Mouse (Mus musculus) neural tube, embryonic 12.5 days (tissue): Measurements from ENCODE around the gene Hoxc5. TPM values are rescaled to one million over a fixed set of nuclear protein-coding genes. Genes with fewer than 3 reads are reported as not detected.

Experiments
- ATAC-seq: fragments of 200-750 bp; cut with Nextera tagmentation; 2 replicates; pipeline ENCODE4 v1.8.0; 2017; ENCODE audit warnings: low read depth, mild to moderate bottlenecking, moderate TSS enrichment, moderate library complexity; ENCODE audit not compliant: low FRiP score
- H3K27ac ChIP-seq: fragments of 300-500 bp; sonication (generic); 2 replicates; pipeline ENCODE4 v1.5.1; 2016
- H3K27me3 ChIP-seq: fragments of 300-500 bp; sonication (generic); replicated peaks from 2 replicates; pipeline ENCODE4 v1.6.1; 2016; ENCODE audit warnings: mild to moderate bottlenecking
- H3K36me3 ChIP-seq: fragments of 300-500 bp; sonication (generic); 2 replicates; pipeline ENCODE4 v1.6.1; 2016; ENCODE audit warnings: mild to moderate bottlenecking
- H3K4me1 ChIP-seq: fragments of 300-500 bp; sonication (generic); 2 replicates; pipeline ENCODE4 v1.6.1; 2016
- H3K4me2 ChIP-seq: fragments of 300-500 bp; sonication (generic); replicated peaks from 2 replicates; pipeline ENCODE4 v1.6.1; 2016; ENCODE audit warnings: mild to moderate bottlenecking
- H3K4me3 ChIP-seq: fragments of 300-500 bp; sonication (generic); 2 replicates; pipeline ENCODE4 v1.5.1; 2016
- H3K9ac ChIP-seq: fragments of 300-500 bp; sonication (generic); 2 replicates; pipeline ENCODE4 v1.6.1; 2016; ENCODE audit warnings: mild to moderate bottlenecking
- H3K9me3 ChIP-seq: fragments of 300-500 bp; sonication (generic); 2 replicates; pipeline ENCODE4 v1.6.1; 2016; ENCODE audit warnings: mild to moderate bottlenecking
- WGBS: fragments of 180-500 bp; shearing (Covaris S2); methylation state at CpG from one replicate; pipeline ENCODE4 v1.1.7; 2016; 5-methylcytosine and 5-hydroxymethylcytosine counted together
- polyA plus RNA-seq: library from polyadenylated mRNA; unstranded; fragments of >200 nt; fragmentation: Nextera tagmentation; extraction: Ambion mirVana; gene quantifications from 2 replicates; pipeline ENCODE4 v1.2.1, GENCODE M21; 2016

Gene Hoxc5
- polyA plus RNA-seq, 1 experiment from 2014 or later, result 32.1 TPM

DNA sequence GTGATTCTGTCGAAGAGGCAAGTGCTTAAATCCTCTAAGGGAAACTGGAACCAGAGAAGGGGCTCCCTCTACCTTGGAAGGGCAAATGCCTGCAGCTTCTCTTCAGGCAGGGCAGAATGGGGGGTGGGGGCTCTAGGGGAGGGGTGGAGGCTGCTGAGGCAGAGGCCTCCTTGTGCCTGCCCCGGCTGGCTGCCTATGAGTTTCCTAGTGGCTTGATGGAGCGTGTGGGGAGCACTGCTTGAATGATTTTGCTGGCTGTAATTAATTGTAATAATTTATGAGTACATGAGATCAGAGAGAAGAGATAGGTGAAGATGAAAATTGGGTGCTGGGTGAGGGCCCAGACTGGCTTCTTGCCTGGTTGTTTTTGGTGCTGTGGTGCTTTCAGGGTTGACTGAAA lies 17.7 kb downstream of the Hoxc5 start:
- Histone ChIP-seq H3K4me2 (peak overlapping the region; percentile 86), H3K9ac (peak overlapping the region; percentile 100), H3K4me1 (peaks cover 47% of the 10 kb centered on the region), H3K36me3 (peaks cover 4% of the 10 kb centered on the region; the same call in 1 of the 2 replicates), H3K9me3 (no peaks in the 10 kb centered on the region), H3K27ac (peak overlapping the region; percentile 68), H3K4me3 (peak overlapping the region; percentile 92), H3K27me3 (peaks cover 34% of the 10 kb centered on the region)
- no peak for ATAC-seq
- 4% methylated on average over 3 of the region's 3 CpGs for WGBS

DNA sequence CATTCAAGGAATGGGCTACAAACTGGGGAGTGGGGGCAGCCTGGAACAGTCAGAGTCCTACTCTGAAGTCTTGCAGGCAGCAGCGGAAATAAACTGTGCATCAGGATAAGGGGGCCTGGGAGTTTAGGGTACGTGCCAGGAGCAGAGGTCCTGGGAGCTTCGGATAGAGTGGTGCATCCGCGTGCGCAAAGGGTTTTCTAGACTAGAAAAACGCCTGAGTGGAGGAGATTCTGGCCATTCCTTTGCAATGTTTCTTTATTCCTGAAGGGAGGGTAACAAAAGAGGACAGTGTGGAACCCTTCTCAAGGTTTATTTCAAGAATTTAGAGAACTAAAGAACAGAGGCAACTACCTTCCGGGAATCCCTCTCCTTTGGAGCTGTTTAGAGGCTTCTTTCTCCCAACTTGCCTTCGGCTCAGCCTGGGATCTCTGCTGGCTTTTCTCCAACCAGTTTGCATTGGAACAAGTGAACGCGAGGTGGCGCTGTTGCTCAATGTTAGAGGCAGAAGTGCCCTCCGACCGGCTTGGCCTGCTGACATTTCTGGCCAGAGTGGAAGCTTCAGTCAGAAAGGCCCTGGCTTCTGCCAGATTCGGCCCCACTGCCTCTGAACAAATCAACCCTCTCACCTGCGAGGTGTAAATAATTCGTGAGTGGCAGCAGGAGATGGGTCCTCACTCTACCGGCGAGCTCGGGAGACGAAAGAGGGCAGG lies 20.0 kb downstream of the Hoxc5 start:
- Histone ChIP-seq H3K4me3 (peak overlapping the region; percentile 22; the same call in 1 of the 2 replicates), H3K27ac (peak overlapping the region; percentile 66; the same call in 1 of the 2 replicates), H3K36me3 (peaks cover 4% of the 10 kb centered on the region; the same call in 1 of the 2 replicates), H3K9me3 (no peaks in the 10 kb centered on the region), H3K4me1 (peaks cover 69% of the 10 kb centered on the region), H3K27me3 (peaks cover 32% of the 10 kb centered on the region), H3K9ac (peak overlapping the region; percentile 100), H3K4me2 (peak overlapping the region; percentile 86)
- ATAC-seq, result 0 out of 2 replicates have a peak, but pooled peaks have one; percentile 3
- 4% methylated on average over 21 of the region's 21 CpGs for WGBS

DNA sequence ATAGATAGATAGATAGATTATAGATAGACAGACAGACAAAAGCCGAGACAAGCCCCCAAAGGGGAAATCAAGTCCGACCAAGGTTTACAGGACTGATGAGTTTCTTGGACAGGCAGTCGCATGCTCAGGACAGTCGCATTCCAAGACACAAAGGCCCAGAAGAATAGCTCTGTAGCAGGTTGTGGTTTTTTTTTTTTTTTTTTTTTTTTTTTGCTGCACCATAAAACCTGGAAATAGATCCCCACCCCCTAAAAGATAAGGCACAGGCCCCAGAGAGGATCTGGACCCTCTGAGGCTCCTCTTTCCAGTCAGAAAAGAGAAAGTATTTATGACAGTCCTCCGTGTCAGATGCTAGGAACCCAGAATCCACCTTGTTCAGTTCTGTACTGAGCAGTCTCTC lies 20.8 kb downstream of the Hoxc5 start:
- Histone ChIP-seq H3K9me3 (no peaks in the 10 kb centered on the region), H3K9ac (peak overlapping the region; percentile 100), H3K27ac (0 out of 2 replicates have a peak overlapping the region, but pooled peaks have one; percentile 16), H3K4me3 (no peak overlapping the region), H3K27me3 (peaks cover 35% of the 10 kb centered on the region), H3K36me3 (peaks cover 4% of the 10 kb centered on the region; the same call in 1 of the 2 replicates), H3K4me1 (peaks cover 77% of the 10 kb centered on the region), H3K4me2 (peak overlapping the region; percentile 86)
- ATAC-seq, result no peak
- WGBS, result 19% methylated on average over 5 of the region's 5 CpGs

DNA sequence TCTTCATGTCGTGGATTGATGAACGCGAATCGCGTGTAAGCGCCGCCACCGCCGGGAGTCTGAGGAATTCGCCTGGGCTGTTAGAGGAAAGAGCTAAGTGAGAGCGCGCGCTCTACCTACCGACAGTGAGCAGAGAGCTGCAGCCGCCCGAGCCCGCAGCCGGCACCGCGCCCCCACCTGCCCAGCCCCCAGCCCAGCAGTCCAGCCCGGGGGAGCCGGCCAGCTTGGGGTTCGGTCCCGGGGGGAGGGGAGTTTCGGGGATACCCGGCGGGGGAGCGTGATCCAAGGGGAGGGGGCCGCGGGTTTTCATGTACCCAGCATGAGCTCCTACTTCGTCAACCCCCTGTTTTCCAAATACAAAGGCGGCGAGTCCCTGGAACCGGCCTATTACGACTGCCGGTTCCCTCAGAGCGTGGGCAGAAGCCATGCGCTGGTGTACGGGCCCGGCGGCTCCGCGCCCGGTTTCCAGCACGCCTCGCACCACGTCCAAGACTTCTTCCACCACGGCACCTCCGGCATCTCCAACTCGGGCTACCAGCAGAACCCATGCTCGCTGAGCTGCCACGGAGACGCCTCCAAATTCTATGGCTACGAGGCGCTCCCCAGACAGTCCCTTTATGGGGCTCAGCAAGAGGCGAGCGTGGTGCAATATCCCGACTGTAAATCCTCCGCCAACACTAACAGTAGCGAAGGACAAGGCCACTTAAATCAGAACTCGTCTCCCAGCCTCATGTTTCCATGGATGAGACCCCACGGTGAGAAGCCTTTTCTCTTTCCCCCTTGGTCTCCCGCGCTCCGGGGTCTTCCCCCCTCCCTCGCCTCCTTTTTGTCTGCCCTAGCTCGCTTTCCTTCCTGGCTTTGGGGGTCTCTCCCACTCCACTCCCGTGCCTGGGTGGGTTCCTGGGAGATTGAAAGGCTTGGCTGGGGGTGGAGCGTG lies 23.5 kb downstream of the Hoxc5 start, which contains the start of gene Hoxc8:
TSS of gene Hoxc8 (plus strand) at position 147 of the 937 bp plus-strand sequence.
- H3K27ac ChIP-seq, result peak within 1 kb of the TSS; percentile 96
- peak within 1 kb of the TSS; percentile 62 for H3K4me3 ChIP-seq
- 1% methylated on average over 69 of the region's 69 CpGs for WGBS

DNA sequence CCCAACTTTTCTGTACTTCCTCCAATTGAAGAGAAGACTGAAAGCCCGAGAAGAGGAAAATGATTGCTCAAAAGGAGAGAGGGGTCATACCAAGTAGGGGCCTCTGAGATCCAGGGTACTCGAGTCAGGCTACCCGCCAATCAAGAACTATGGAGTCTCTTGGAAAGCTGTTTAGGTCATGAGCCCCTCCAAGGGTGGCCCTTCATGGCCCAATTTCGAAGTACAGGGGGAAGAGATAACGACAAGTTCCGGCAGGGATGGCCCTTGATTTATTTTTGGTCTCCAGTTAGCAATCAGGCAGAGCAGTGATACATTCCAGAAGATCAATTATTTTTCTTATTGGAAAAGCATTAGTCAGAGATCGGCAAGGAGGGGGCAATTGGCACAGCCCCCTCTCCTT lies 24.5 kb downstream of the Hoxc5 start:
- Histone ChIP-seq H3K4me2 (peak overlapping the region; percentile 86), H3K36me3 (no peaks in the 10 kb centered on the region), H3K9ac (peak overlapping the region; percentile 91), H3K27me3 (peaks cover 27% of the 10 kb centered on the region), H3K27ac (peak overlapping the region; percentile 96), H3K4me3 (peak overlapping the region; percentile 62), H3K4me1 (peaks cover 74% of the 10 kb centered on the region), H3K9me3 (no peaks in the 10 kb centered on the region)
- no peak for ATAC-seq
- WGBS, result 2% methylated on average over 7 of the region's 7 CpGs

More for the DNA sequence above, 23.5 kb downstream of the Hoxc5 start, which contains the start of gene Hoxc8:
- Histone ChIP-seq H3K27me3 (peaks cover 32% of the 10 kb centered on the region), H3K9me3 (no peaks in the 10 kb centered on the region), H3K4me2 (peak within 1 kb of the TSS; percentile 86), H3K9ac (peak within 1 kb of the TSS; percentile 91), H3K4me1 (peaks cover 83% of the 10 kb centered on the region), H3K36me3 (no peaks in the 10 kb centered on the region)
- peak; percentile 56 for ATAC-seq

DNA sequence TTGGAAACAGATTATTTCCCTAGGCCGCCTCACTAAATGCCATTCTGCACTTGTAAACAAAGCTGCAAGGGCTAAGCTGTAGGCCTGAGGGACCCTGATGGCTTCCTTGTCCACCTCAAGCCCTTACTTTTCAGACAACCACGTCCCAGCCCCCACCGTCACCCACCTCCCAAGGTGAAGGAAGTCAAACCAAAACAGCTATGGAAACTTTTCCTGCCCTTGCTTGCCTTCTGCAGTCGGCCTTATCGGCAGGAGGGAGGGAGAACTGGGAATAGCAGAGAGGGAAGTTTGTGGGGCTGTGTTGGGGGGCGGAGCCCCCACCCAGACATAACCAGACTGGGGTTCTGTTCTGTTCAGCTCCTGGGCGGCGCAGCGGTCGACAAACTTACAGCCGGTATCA lies 25.0 kb downstream of the Hoxc5 start:
- peak overlapping the region; percentile 62 for H3K4me3 ChIP-seq
- 4% methylated on average over 11 of the region's 11 CpGs for WGBS
- H3K9me3 ChIP-seq, result no peaks in the 10 kb centered on the region
- peak overlapping the region; percentile 86 for H3K4me2 ChIP-seq
- peaks cover 70% of the 10 kb centered on the region for H3K4me1 ChIP-seq
- peak overlapping the region; percentile 96 for H3K27ac ChIP-seq
- H3K9ac ChIP-seq, result peak overlapping the region; percentile 91
- peaks cover 22% of the 10 kb centered on the region for H3K27me3 ChIP-seq
- no peaks in the 10 kb centered on the region for H3K36me3 ChIP-seq
- no peak for ATAC-seq

DNA sequence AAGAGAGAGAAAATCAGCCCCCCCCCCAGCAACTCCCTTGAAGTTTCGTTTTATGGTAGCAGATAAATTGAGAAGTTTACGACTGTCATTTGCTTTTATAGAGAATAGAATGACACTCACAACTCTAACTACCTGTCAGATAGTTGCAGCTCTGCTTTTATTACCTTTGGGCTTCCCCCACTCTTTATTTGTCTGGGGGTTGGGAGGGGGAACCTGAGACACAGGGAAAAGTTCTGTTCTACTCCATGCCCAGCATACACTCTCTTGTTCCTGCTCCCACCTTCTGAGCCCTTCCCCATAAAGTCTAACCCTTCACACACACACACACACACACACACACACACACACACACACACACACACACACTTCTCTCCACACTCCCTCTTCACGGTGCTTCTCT lies 25.6 kb downstream of the Hoxc5 start:
- Histone ChIP-seq H3K4me2 (peak overlapping the region; percentile 86), H3K9ac (peak overlapping the region; percentile 91), H3K27me3 (peaks cover 22% of the 10 kb centered on the region), H3K4me3 (peak overlapping the region; percentile 62), H3K27ac (peak overlapping the region; percentile 96), H3K4me1 (peaks cover 68% of the 10 kb centered on the region), H3K36me3 (no peaks in the 10 kb centered on the region), H3K9me3 (no peaks in the 10 kb centered on the region)
- ATAC-seq, result no peak
- WGBS, result 7% methylated on average over 3 of the region's 3 CpGs

DNA sequence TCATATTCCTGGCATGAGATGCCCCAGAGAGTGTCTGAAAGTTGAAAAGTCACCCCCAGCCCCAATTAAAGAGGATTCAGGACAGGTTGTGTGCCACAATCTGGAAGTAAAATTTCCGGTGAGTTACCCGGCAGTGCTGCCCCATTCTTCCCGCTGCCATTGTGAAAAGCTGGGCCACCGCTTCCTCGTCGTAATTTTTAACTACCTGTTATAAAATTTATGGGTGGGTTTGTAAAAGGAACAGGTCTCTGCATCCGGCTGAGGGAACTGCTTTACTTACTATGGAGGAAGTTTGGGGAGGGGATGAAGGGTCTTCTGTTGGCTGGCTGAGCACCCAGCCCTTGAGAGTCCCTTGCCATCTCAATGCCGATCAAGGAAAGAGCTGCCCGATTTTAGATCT lies 29.3 kb downstream of the Hoxc5 start:
- Histone ChIP-seq H3K4me1 (peaks cover 49% of the 10 kb centered on the region), H3K4me2 (peak overlapping the region; percentile 86), H3K9me3 (no peaks in the 10 kb centered on the region), H3K27ac (peak overlapping the region; percentile 29), H3K36me3 (no peaks in the 10 kb centered on the region), H3K27me3 (peaks cover 18% of the 10 kb centered on the region), H3K4me3 (peak overlapping the region; percentile 76), H3K9ac (peak overlapping the region; percentile 96)
- WGBS, result 3% methylated on average over 9 of the region's 9 CpGs
- no peak for ATAC-seq

DNA sequence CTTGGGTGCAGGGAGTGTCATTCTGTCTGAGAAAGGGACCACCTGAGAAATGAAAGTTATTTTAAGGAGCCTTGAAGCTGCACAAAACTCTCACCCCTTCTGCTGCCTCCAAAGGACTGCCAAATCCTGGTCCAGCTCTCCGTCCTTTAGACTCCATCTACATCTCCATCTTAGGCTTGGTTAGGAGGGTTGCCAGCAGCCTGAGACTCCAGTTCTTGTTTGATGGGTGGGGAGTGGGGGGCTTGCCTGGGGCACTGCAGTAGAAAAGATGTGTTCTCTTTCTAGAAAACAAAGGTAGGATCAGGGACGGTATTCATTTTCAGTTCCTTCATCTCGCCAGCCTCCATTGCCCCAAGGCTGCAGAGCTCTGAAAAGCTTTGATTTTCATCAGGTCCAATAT lies 30.2 kb downstream of the Hoxc5 start:
- ATAC-seq, result no peak
- Histone ChIP-seq H3K9me3 (no peaks in the 10 kb centered on the region), H3K4me3 (peak overlapping the region; percentile 76), H3K27me3 (peaks cover 12% of the 10 kb centered on the region; the same call in 1 of the 2 replicates), H3K9ac (peak overlapping the region; percentile 96), H3K36me3 (no peaks in the 10 kb centered on the region), H3K4me1 (peaks cover 49% of the 10 kb centered on the region), H3K27ac (peak overlapping the region; percentile 89), H3K4me2 (peak overlapping the region; percentile 86)
- WGBS, result under 1% methylated on average over 3 of the region's 3 CpGs

DNA sequence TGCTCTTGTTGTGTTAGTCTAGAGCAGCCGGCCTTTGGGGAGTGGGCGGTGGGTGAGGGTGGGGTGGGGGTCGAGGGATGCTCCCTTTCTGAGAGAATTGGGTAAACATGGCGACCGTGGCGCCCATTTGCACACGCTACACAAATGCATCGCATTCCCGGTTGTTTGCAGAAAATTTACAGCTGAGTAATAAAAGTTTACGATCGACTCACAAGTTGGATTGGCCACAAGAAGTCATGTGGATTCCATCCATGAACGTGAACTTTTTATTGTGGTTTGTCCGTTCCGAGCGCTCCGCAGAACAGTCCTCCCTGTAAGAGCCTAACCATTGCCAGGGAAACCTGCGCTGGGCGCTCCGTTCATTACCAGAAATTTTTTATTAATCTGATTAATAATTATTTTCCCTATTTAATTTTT lies 30.7 kb downstream of the Hoxc5 start, which contains the start of gene Hoxc6:
TSS of gene Hoxc6 (plus strand) at position 319 of the 417 bp plus-strand sequence.
- Histone ChIP-seq H3K4me3 (peak within 1 kb of the TSS; percentile 76), H3K9me3 (no peaks in the 10 kb centered on the region), H3K27ac (peak within 1 kb of the TSS; percentile 91), H3K9ac (peak within 1 kb of the TSS; percentile 96), H3K27me3 (peaks cover 8% of the 10 kb centered on the region; the same call in 1 of the 2 replicates), H3K4me1 (peaks cover 49% of the 10 kb centered on the region), H3K4me2 (peak within 1 kb of the TSS; percentile 86), H3K36me3 (no peaks in the 10 kb centered on the region)
- peak; percentile 65 for ATAC-seq
- WGBS, result under 1% methylated on average over 19 of the region's 19 CpGs

DNA sequence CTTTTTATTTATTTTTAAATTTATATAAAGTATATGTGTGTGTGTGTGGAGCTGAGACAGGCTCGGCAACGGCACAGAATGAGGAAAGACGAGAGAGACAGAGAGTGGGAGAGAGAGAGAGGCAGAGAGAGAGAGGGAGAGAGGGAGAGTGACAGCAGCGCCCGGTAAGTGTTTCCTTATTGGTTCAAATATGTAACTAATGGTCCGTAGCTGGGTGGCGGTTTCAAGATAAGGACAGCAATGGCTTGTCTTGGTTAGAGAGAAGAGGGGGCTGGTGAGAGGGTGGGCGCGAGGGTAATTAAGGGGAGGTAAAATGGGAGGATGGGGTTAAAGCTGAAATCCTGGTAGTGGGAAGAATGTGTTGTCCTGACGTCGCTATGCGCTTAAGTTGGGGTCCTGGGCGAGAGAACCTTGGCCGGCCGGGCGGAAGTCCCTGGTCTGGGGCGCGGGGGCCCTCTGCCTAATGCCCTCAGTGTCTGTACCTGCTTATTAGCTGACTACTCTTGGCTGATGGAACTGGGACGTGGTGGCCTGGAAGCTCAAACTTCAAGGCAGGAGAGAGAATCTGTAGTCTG lies 31.5 kb downstream of the Hoxc5 start:
- Histone ChIP-seq H3K4me3 (peak overlapping the region; percentile 76), H3K4me2 (peak overlapping the region; percentile 86), H3K4me1 (peaks cover 55% of the 10 kb centered on the region), H3K27me3 (0 out of 2 replicates have a peak, but pooled peaks cover 7% of the 10 kb centered on the region), H3K27ac (peak overlapping the region; percentile 91), H3K9me3 (no peaks in the 10 kb centered on the region), H3K9ac (peak overlapping the region; percentile 96), H3K36me3 (no peaks in the 10 kb centered on the region)
- under 1% methylated on average over 19 of the region's 19 CpGs for WGBS
- peak; percentile 31 for ATAC-seq
